Mouse (Mus musculus) splenic B cell, adult 2 months (primary cell): ENCODE results near the gene Cdh13.

Source experiments
- DNase-seq: peaks from one replicate; pipeline ENCODE4 v3.0.0-alpha.2; 2011; ENCODE audit warnings: low read depth, low spot score
- H3K27me3 ChIP-seq: 2 replicates; pipeline ENCODE4 v1.6.1; 2012; ENCODE audit warnings: mild to moderate bottlenecking, low read length, moderate library complexity, mixed read lengths; ENCODE audit not compliant: control insufficient read depth, poor library complexity, insufficient read depth, severe bottlenecking
- H3K36me3 ChIP-seq: 2 replicates; pipeline ENCODE4 v1.6.1; 2012; ENCODE audit warnings: mild to moderate bottlenecking, low read length, moderate library complexity, mixed read lengths; ENCODE audit not compliant: control insufficient read depth, poor library complexity, insufficient read depth, severe bottlenecking

The Cdh13 gene

GRCm38 (mm10) chr8:118381641-118382040 lies 98.1 kb downstream of the Cdh13 start:
- Histone ChIP-seq H3K36me3 (no peaks in the 10 kb centered on the region), H3K27me3 (no peaks in the 10 kb centered on the region)
- DNase-seq = no peak

- Histone ChIP-seq H3K27me3 (no peaks in the 10 kb centered on the region), H3K36me3 (no peaks in the 10 kb centered on the region)
- no peak for DNase-seq
Measured at GRCm38 (mm10) chr8:118384314-118384713, 100.8 kb downstream of the Cdh13 start.

- Histone ChIP-seq H3K36me3 (no peaks in the 10 kb centered on the region), H3K27me3 (no peaks in the 10 kb centered on the region)
- DNase-seq = no peak
Measured at GRCm38 (mm10) chr8:118389456-118389855, 105.9 kb downstream of the Cdh13 start.

GRCm38 (mm10) chr8:118393909-118394650 lies 110.5 kb downstream of the Cdh13 start:
- DNase-seq = no peak
- Histone ChIP-seq H3K27me3 (no peaks in the 10 kb centered on the region), H3K36me3 (no peaks in the 10 kb centered on the region)

- no peak for DNase-seq
- H3K36me3 ChIP-seq = no peaks in the 10 kb centered on the region
Measured at GRCm38 (mm10) chr8:118395178-118395577, 111.6 kb downstream of the Cdh13 start.

DNA sequence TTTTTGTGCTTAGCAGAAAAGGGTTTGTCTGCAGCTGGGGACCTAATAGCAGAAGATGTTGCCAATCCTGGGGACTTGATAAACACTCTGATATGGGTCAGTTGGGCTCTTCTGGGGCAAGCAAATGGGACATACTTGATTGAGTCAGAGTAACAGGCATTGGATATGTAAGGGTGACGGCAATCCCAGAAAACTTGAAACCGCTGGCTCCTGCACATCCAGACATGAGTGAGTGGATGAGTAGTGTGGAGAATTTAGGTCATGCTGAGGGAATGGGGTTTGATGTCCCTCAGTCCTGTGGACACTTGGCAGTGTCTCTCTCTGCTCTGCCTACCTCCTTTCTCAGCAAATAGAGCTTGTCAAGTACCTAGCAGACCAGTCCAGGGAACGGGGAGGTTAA lies 121.3 kb downstream of the Cdh13 start:
- Histone ChIP-seq H3K36me3 (no peaks in the 10 kb centered on the region), H3K27me3 (no peaks in the 10 kb centered on the region)
- DNase-seq = no peak

More at GRCm38 (mm10) chr8:118395178-118395577, 111.6 kb downstream of the Cdh13 start:
- no peaks in the 10 kb centered on the region for H3K27me3 ChIP-seq

DNA sequence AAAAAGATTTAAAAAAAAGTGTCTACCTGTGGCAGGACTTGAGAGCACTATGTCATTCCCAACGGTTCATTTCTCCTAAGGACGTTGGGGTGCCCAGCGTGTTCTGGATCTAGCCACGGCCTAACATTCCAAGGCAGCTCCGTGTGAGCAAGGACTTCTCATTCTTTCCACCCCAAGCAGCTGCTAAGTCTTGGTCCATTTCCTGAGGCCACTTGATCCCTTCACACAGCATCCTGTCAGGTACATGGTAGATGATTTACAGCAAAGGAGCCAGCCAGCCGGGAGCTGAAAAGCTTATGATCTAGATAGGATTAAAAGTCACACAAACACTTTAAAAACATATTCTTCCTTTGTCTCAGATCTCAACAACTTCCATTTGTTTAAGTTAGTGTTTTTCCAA lies 123.8 kb downstream of the Cdh13 start:
- no peak for DNase-seq
- no peaks in the 10 kb centered on the region for H3K27me3 ChIP-seq
- no peaks in the 10 kb centered on the region for H3K36me3 ChIP-seq

- no peaks in the 10 kb centered on the region for H3K27me3 ChIP-seq
- no peaks in the 10 kb centered on the region for H3K36me3 ChIP-seq
- no peak for DNase-seq
Measured at GRCm38 (mm10) chr8:118409396-118409795, 125.9 kb downstream of the Cdh13 start.

DNA sequence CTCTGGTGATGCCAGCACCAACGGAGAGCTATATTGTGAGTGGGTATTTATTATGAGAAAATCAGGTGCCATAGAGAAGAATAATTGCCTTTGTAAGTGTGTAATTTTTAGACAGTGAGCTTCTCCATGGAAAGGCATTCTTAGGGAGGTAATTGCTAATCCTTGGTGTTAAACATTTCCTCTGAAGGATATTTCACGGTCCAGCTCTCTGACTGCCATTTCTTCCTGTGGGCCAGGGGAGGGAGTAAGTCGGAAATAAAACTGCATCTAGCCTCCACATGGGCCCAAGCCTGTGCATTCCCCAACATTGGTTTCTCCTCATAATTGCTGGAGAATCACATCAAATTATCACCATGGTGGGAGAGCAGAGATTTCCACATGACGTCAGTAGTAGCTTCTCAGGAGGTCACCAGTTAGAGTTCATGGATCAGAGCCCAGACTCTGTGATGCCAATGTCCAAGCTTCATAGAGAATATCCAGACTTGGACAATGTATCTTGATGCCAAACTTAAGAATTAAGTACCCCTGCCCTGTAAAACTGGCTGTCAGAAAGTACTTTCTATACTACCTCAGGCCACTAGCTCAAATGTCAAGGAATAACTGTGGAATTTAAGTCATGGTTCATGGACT lies 126.9 kb downstream of the Cdh13 start:
- no peak for DNase-seq
- Histone ChIP-seq H3K27me3 (no peaks in the 10 kb centered on the region), H3K36me3 (no peaks in the 10 kb centered on the region)

GRCm38 (mm10) chr8:118415672-118416071 lies 132.1 kb downstream of the Cdh13 start:
- no peak for DNase-seq
- Histone ChIP-seq H3K27me3 (no peaks in the 10 kb centered on the region), H3K36me3 (no peaks in the 10 kb centered on the region)

- DNase-seq = no peak
- Histone ChIP-seq H3K27me3 (no peaks in the 10 kb centered on the region), H3K36me3 (no peaks in the 10 kb centered on the region)
Measured at GRCm38 (mm10) chr8:118416811-118417355, 133.3 kb downstream of the Cdh13 start.

DNA sequence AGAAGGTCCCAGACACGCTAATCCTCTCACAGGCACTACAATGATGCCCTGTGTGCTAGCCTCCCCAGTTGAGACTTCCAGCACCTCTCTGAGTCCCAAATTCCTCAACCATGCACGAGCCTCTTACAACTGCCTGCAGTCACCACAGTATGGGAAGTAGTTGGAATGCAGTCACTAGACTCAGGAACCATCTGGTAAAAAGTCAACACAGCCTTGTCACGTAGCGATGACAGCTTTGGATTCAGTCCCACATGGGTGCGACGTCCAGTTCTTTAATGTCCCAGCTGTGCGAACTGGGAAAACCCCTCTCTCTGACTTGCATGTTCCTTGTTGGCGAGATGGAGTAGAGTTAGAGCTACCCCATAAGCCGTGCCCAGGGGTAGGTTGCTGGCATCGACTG lies 139.1 kb downstream of the Cdh13 start:
- Histone ChIP-seq H3K36me3 (no peaks in the 10 kb centered on the region), H3K27me3 (no peaks in the 10 kb centered on the region)
- DNase-seq = no peak

DNA sequence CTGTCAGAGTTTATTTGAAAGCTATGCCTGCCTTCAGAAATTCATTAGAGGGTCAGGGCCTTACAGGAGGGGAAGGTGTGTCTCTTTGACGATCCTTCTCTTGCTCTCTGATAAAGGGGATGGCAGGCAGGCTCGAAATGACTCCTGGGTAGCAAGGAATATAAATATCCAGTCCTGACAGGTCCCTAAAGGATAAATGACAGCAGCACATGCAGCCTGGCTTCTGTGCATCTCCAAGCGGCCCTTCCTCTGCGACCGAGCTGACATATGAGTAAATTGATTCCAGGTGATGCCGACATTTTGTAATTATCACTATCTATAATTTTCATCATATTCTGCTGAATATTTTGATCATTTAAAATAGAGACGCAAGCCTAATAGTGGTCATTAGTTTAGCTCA lies 145.4 kb downstream of the Cdh13 start:
- no peaks in the 10 kb centered on the region for H3K27me3 ChIP-seq
- no peak for DNase-seq
- no peaks in the 10 kb centered on the region for H3K36me3 ChIP-seq

- no peak for DNase-seq
- no peaks in the 10 kb centered on the region for H3K36me3 ChIP-seq
- H3K27me3 ChIP-seq = no peaks in the 10 kb centered on the region
Measured at GRCm38 (mm10) chr8:118431731-118432440, 148.4 kb downstream of the Cdh13 start.
